Mouse (Mus musculus) pancreas, adult 10 weeks (tissue): Measurements from ENCODE around the gene AF067061. TPM values are rescaled to one million over a fixed set of nuclear protein-coding genes. Genes with fewer than 3 reads are reported as not detected.

Experiments used
- polyA plus RNA-seq: library from polyadenylated mRNA; stranded (reverse); fragments of 350-450 nt; fragmentation: Illumina TruSeq; extraction: RNeasy Lipid Tissue Mini Kit (QIAGEN cat#74804); gene quantifications from one replicate; pipeline ENCODE4 v1.2.3, GENCODE M21; 2015; ENCODE audit warnings: low read depth, low replicate concordance; ENCODE audit not compliant: insufficient read depth

The AF067061 gene
- polyA plus RNA-seq: not detected

DNA sequence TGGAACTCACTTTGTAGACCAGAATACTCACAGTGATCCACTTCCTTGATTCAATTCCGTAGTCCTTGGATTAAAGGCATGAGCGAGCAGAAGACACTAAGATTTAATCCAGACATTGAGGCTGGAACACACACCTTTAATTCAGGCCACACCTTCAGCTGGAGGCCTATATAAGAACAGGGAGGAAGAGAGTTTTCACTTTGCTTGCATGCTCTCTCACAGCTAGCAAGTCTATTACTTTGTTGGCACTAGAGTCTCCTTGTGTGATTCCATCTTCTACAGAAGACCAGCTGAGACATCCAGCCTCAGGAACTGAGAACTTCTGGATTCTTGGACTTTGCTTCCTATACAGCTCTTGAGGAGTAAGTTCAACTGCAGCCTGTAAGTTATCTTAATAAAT is at the start of gene AF067061:
TSS of gene AF067061 (plus strand) at position 245 of the 400 bp plus-strand sequence.

DNA sequence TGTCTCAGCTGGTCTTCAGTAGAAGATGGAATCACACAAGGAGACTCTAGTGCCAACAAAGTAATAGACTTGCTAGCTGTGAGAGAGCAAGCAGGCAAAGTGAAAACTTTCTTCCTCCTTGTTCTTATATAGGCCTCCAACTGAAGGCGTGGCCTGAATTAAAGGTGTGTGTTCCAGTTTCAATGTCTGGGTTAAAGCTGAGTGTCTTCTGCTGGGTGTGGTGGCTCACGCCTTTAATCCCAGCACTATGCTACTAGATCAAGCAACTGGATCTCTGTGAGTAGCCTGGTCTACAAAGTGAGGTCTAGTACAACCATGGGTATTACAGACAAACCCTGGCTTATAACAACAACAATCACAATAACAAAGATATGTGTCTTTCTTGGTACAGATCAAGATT is 47.1 kb upstream of the AF067061 start, which contains the start of gene Gm21762:
TSS of gene Gm21762 (minus strand) at position 101 of the 400 bp plus-strand sequence.

DNA sequence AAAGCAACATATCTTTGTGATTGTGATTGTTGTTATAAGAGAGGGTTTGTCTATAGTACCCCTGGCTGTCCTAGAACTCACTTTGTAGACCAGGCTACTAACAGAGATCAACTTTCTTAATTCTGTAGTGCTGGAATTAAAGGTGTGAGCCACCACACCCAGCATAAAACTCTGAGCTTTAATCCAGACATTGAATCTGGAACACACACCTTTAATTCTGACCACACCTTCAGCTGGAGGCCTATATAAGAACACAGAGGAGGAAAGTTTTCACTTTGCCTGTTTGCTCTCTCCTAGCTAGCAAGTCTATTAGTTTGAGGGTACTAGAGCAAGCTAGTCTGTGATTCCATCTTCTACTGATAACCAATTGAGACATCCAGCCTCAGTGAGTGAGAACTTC is 24.1 kb upstream of the AF067061 start, which contains the start of gene Gm21731:
TSS of gene Gm21731 (plus strand) at position 301 of the 400 bp plus-strand sequence.

DNA sequence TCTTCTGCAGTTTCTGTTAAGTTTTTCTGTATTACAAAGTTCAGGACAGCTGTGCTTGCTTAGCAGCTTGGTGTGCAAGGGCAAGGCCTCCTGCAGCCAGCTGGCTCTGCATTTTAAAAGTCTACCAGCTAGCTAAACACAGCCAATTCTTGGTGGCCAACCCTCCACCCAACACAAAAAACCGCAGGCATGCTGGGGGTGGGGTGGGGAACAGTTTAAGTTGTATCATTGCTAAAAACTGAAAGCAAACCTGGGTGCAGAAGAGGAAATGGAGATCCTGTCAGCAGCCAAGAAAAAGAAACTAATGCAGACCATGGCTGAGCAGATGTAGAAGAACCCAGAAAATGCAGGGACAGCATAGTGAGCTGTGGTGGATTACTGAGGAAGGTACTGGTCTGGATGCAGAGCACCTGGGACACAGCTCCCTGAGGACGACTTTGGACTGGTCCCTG is 37.1 kb downstream of the AF067061 start, which contains the start of gene BC147527:
TSS of gene BC147527 (plus strand) at position 402 of the 452 bp plus-strand sequence.

Other genes starting within 250 kb of the AF067061 start
- not detected for gene Gm36079, start 236.1 kb upstream of the AF067061 start, polyA plus RNA-seq
- gene Gm21188, start 210.9 kb upstream of the AF067061 start, polyA plus RNA-seq: 0.96 TPM
- gene Gm20767, start 122.9 kb upstream of the AF067061 start, polyA plus RNA-seq: not detected
- not detected for gene Gm21818, start 90.7 kb upstream of the AF067061 start, polyA plus RNA-seq
- not detected for gene Gm21762, start 47.2 kb upstream of the AF067061 start, polyA plus RNA-seq
- not detected for gene Gm21731, start 24.0 kb upstream of the AF067061 start, polyA plus RNA-seq
- not detected for gene BC147527, start 37.3 kb downstream of the AF067061 start, polyA plus RNA-seq
- not detected for gene Tcstv3, start 53.8 kb downstream of the AF067061 start, polyA plus RNA-seq